In the genomic region with DNA sequence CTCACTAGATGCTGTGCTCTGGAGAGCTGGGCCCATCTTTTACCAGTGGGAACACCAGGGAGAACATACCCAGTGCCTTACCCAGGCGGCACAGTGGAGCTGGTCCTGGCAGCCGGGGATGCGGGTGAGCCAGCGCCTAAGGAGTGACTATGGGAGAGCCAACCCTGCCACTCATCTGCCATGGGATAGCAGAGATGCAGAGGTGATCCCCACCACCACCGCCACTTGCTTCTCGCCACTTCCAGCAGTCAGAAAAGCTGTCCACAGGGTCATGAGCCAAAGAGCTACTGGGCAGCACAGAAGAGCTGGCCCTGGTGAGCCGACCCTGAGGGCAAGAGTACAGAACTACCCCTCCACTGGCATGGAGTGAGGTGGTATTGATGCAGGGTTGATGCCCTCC, we compare ENCODE assay signal across 30 mouse cellular contexts. TPM values are rescaled to one million over a fixed set of nuclear protein-coding genes. Genes with fewer than 3 reads are reported as not detected.
"Had no signal": no experiment of that assay in that cellular context is flagged by ENCODE, and none has a peak within 500 bp of the region (broad histone marks: within the 10 kb centered on the region; RNA-seq: fewer than 3 reads in every experiment).

No protein-coding gene starts in this region.

- H3K4me2 ChIP-seq: heart, embryonic 12.5 days; hindbrain, embryonic 12.5 days; hindbrain, embryonic 14.5 days; intestine, embryonic 15.5 days; limb, embryonic 12.5 days; liver, embryonic 12.5 days had no signal

- H3K4me1 ChIP-seq: heart, embryonic 12.5 days; hindbrain, embryonic 10.5 days; hindbrain, embryonic 12.5 days; intestine, embryonic 15.5 days; liver, embryonic 12.5 days had no signal

- H3K27me3 ChIP-seq: heart, embryonic 12.5 days; hindbrain, embryonic 12.5 days; intestine, embryonic 15.5 days; limb, embryonic 12.5 days; liver, embryonic 12.5 days had no signal

- H3K9me3 ChIP-seq: heart, embryonic 12.5 days; hindbrain, embryonic 10.5 days; hindbrain, embryonic 12.5 days; intestine, embryonic 15.5 days; limb, embryonic 10.5 days; limb, embryonic 12.5 days; liver, embryonic 12.5 days had no signal

- H3K27ac ChIP-seq: gastrocnemius, adult 2 months; hindbrain, embryonic 10.5 days; hindbrain, embryonic 12.5 days; hindbrain, embryonic 14.5 days; intestine, embryonic 15.5 days; layer of hippocampus, adult 2 months; left cerebral cortex, adult 2 months; limb, embryonic 10.5 days; limb, embryonic 12.5 days; liver, embryonic 12.5 days; liver, embryonic 14.5 days had no signal

- ATAC-seq: hindbrain, embryonic 16.5 days; inflammation-experienced regulatory T-cells, adult 6 months; intestine, embryonic 15.5 days; intestine, postnatal 0 days had no signal

- H3K36me3 ChIP-seq: heart, embryonic 12.5 days; hindbrain, embryonic 10.5 days; hindbrain, embryonic 12.5 days; intestine, embryonic 15.5 days; limb, embryonic 10.5 days; limb, embryonic 12.5 days; liver, embryonic 12.5 days had no signal

- H3K4me3 ChIP-seq: gastrocnemius, adult 2 months; heart, embryonic 12.5 days; hindbrain, embryonic 10.5 days; hindbrain, embryonic 12.5 days; intestine, embryonic 15.5 days; layer of hippocampus, adult 2 months; left cerebral cortex, adult 2 months; limb, embryonic 10.5 days; limb, embryonic 12.5 days; liver, embryonic 12.5 days had no signal

- H3K9ac ChIP-seq: heart, embryonic 12.5 days; hindbrain, embryonic 12.5 days; hindbrain, embryonic 14.5 days; intestine, embryonic 15.5 days; limb, embryonic 12.5 days; liver, embryonic 12.5 days; liver, embryonic 14.5 days had no signal

- DNase-seq: gastrocnemius, adult 2 months; gastrocnemius, postnatal 10 days; gastrocnemius, postnatal 25 days; heart, postnatal 14 days; heart, postnatal 4 days; kidney, adult 18-20 months; kidney, adult 8-10 months; kidney, postnatal 10 days; kidney, postnatal 25 days; kidney, postnatal 4 days; liver had no signal

RNA-seq across cellular contexts. Expression of a gene that starts 12.1 kb away (rescaled TPM):
- total RNA-seq: gastrocnemius, adult 2 months; gastrocnemius, postnatal 25 days; granulocyte monocyte progenitor cell, adult 5-6 weeks; heart, adult 8-10 months; left cerebral cortex, adult 2 months had no signal
- polyA plus RNA-seq: heart, embryonic 12.5 days; heart, embryonic 14.5 days; hindbrain, embryonic 10.5 days; intestine, embryonic 15.5 days; kidney, embryonic 14.5 days; limb, embryonic 14.5 days; liver, embryonic 12.5 days; liver, embryonic 14.5 days had no signal
